Mouse (Mus musculus) megakaryocyte progenitor cell, adult 5-6 weeks (primary cell): ENCODE results near the gene Polr3e. TPM values are rescaled to one million over a fixed set of nuclear protein-coding genes. Genes with fewer than 3 reads are reported as not detected.

Experiments used
- ATAC-seq: replicated peaks from 2 replicates; pipeline ENCODE4 v1.8.0; 2016; ENCODE audit warnings: mild to moderate bottlenecking, moderate TSS enrichment, inconsistent platforms; ENCODE audit not compliant: poor library complexity
- total RNA-seq, 2 experiments: library from RNA; stranded (forward) in 1 of 2; stranded (reverse) in 1 of 2; fragments of 157-497, 149-512 nt in 1 of 2; fragments of 200-1000 nt in 1 of 2; gene quantifications; 2 replicates each; pipeline versions ENCODE4 v1.2.3 to v1.2.4; 2015 to 2017

The Polr3e gene
- 14.0 and 15.1 TPM in 2 replicates for total RNA-seq (2015)
- total RNA-seq (2017): 32.6 and 33.0 TPM in 2 replicates

DNA sequence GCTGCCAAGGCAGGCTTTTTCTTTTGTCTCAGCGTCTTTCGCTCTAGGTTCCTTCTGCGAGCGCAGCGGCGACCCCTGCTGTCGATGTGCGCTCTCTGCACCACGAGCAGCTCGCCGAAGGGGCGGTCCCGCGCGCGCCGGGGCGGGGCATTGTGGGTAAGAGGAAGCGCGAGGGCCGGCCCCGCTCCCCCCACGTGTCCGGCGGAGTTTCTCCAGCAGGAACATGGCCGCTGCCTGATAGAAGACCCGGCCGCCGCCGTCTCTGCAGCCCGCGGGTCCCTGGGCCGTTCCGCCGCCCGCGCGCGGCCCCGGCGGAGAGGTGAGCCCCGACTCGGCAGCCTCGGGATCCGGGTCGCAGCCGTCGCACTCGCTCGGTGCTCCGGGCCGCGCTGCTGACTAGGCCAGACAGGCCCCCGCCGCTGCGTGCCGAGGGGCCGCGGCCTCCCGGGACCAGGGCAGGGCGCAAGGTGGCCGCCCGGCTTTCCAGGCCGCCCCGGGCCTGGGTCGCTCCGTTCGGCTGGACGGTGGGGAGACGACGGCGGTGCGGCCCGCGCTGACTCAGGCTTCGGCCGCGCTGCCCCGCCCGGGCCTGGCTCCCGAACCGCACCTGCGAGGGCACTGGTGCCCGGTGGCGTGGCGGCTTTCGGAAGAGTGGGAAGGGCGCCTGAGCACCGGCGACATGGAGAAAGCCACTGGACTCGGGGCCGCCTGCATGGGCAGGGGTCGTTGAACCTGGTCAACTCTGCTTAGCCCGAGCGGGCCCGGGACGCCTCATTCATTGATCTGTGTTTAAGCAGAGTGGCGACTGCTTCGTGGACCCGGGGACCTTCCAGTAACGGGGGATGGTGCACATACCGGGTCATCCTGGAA, at the start of gene Polr3e:
Gene Polr3e (plus strand): TSS at position 153 of the 870 bp plus-strand sequence.
- peak; percentile 89 for ATAC-seq

DNA sequence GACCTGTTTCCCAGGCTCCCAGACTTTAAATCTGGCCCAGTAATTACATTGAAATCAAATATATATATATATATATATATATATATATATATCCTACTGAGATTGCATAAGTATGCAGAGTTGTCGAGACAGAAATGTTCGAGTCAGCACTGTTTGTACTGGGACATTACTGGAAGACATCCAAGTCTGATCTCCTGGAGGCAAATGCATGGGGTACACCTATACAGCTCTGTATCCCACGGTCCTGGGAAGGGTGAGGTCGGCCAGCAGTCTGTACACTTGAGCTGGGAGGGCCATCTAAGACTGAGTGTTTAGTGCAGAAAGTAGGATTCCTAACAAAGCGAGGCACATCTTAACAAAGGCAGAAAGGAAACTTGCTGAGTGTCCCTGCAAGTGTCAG, 47.7 kb upstream of the Polr3e start:
- ATAC-seq: no peak

DNA sequence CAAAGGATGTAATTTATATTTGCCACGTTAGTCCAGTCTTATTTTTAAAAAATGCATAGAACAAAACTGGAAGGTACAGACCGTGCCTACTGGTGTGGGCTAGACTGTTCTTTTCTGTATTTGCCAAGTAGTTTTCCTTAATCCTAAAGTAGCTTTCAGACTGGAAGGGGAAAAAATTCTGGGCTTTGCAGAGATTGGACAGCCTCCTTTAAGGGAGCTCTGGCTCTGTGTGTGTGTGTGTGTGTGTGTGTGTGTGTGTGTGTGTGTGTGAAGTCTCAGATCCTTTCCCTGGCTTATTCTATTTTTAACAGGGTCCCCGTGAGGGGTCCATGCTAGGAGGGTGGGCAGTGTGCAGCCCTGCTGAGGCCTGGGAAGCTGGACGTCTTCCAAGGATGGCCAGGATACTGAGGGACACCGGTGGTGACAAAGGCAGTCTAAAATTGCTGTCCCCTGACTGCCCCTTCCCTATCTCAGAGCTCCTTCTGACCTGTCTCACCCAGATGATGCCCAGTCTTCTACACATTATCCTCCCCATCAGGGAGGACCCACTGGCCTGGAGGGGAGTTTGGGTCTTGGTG, 47.0 kb upstream of the Polr3e start:
- ATAC-seq: no peak

DNA sequence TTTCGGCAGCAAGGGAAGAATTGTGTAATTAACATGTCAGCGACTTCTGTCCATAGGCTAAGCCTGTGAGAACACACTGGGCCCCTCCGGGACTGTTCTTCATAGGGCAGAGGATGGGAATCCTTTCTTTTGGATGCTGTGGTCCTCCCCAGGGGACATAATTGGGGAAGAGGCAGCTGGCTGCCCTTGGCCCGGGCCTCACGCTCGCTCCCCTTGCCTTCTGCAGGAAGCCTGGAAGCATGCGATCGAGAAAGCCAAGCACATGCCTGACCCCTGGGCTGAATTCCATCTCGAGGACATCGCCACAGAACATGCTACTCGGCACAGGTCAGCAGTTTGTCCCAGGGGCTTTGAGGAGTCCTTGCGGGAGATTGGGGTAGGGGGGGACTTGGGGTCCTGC, 44.5 kb upstream of the Polr3e start:
- no peak for ATAC-seq

DNA sequence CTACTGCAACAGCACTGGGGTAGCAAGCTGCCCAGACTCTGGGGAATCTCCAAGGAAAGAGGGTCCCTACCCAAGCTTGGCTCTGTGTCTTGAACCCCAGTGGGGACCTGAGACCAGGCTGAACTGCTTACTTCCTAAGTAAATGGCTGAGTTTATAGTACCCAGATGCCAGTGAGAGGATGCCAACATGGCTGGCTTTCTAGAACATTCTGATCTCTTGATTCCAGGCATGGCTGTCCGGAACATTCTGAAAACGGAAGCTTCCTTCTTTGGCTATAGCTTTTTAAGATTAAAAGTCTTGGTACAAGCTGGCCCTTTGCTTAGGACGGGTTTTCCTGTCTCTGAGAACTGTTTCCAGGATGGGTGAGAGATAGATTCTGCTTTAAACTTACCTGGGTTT, 43.5 kb upstream of the Polr3e start:
- no peak for ATAC-seq

DNA sequence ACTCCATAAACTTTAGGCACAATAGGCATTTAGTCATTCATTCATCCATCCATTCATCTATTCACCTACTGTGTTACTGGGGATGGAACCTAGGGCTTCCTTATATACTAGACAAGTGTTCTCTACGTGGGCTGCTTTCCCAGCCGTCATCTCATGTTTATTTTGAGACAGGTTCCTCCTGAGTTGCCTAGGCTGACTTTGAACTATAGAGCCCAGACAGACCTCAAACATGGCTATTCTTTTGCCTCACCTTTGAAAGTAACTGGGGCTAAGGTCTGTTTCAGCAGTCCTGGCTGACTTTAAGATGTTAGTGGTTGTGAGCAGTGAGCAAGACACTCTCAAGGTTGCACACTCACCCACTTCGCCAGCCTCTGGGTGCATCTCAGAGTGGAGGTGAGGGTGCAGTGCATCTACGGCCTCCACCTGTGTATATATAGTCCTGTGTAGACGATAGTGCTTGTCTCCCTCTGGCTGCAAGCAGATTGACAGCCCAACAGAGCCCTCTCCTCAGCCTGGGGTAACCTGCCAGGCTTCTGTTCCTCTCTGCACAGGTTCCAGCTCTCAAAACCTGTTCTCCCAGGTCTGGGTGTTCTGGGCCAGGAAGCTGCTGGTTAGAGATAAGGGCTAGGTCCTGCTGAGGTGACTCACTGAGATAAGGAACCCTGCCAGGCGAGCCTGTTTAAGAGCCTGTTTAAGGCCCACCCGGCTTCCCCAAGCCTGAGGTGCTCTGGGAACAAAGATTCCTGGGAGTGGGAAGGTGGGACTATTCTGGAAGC, 42.6 kb upstream of the Polr3e start:
- peak; percentile 86 for ATAC-seq

DNA sequence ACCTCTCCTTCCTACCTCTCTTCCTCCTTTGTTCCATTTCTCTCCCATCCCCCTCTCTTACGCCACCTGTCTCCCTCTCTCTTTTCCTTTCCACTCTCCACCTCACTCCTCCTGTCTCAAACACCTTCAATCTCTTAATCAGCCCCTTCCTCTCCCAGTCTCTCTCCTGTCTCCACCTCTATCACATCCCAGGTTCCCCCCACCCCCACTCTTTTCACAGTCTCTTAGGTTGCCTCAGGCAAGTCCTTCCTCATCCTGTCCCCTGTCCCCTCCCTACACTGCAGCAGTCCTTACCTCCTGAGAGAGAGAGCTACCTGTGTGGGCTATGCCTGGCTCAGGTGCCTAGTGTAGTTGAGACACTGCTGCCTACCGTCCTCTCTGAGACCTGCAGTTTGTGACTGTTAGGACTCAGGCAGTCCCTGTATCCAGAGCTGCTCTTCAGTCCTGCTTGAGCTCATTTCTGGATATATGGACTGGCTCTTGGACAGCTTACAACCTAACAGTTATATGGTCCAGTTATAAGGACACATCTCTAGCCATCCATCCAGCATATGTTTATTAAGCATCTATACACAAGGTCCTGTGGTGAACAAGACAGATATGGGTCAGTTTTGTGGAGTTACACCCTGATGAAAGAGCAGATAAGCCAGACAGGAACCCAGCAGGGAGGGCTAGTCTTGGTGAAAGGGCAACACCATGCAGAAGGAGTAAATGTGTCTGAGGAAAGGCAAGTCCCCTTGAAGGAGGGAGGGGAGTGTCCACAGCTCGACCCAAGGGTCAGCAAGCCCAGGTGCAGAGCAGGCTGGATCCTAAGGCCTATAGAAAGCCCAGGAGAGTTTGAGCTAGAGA, 41.8 kb upstream of the Polr3e start:
- ATAC-seq: peak; percentile 7

DNA sequence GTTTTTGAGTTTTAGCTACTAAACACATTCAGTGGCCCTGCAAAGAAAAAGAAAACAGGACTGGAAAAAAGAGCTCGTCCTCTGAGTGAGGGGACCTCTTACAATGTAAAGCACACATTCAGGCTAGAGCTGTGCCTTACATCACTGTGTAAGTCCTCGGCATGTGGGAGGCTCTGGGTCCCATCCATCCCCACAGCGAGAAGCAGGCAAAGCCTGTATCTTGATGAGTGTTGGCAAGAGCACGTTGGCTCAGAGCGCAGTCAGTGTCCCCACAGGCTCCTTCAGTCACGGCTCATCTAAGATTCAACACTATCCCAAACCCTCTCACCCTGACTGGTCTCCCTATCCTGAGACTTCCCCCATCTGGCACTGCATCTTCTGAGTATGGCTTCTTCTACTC, 39.3 kb upstream of the Polr3e start:
- ATAC-seq: no peak

DNA sequence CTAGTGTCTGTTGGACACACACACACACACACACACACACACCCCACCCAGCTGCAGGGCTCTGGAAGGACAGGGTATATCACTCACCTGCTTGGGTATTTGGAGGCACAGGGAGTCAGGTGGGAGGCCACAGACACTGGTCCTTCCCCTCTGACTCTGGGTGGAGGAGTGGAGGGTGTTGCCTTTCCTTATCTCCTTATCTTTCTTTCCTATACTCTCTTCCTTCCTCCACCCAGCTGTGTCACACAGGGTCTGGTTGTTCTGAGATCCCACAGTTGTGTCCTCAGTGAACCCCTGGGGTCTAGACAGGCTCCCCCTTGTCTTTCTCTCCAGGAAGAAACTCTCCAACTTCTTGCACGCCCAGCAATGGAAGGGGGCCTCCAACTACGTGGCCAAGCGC, 37.6 kb upstream of the Polr3e start:
- 0 out of 2 replicates have a peak, but pooled peaks have one; percentile 5 for ATAC-seq

DNA sequence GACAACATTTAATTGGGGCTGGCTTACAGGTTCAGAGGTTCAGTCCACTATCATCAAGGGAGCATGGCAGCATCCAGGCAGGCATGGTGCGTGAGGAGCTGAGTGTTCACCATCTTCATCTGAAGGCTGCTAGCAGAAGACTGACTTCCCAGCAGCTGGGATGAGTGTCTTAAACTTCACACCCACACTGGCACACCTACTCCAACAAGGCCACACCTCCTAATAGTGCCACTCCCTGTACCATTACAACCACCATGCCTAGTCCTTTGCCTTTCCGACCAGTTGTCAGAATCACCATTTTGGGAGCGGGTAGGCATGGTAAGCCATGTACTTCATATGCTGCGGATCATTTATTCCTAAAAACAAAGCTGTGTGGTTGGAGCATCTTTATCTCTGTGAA, 36.8 kb upstream of the Polr3e start:
- ATAC-seq: no peak

DNA sequence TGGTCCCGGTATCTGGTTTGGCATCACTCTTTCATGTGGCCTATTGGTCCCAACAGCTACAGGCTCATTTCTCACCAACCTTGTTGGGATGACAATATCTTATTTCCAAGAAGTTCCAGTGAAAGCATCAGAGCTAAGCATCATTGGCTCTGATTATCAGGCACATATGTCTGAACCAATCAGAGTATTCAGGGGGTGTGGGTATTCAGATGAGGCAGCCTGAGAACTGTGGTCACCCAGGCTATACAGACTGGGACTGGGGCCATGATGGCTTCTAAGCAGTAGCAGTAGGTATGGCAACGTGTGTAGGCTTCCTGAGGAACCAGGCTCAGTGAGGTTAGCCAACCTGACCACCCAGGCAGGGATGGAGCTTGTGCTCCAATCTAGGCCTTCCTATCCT, 36.1 kb upstream of the Polr3e start:
- peak; percentile 25 for ATAC-seq

DNA sequence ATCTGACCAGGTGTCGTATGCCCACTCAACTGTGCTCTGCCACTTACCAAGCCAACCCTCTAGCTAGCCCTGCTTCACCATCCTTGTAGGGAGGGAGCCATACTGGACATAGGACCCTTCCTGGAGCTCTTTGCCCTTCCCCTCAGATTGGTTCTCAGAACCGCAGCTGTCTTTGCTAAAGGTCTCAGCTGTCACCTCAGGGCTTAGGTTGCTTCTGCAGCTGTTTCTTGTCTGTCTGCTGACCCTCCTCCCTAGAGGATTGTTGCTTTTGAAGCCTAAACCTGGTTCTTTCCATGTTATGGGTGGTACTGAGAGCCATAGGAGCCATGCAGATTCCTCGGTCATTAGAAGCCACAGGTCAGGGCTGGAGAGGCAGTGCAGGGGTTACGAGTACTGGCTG, 34.9 kb upstream of the Polr3e start:
- ATAC-seq: no peak

DNA sequence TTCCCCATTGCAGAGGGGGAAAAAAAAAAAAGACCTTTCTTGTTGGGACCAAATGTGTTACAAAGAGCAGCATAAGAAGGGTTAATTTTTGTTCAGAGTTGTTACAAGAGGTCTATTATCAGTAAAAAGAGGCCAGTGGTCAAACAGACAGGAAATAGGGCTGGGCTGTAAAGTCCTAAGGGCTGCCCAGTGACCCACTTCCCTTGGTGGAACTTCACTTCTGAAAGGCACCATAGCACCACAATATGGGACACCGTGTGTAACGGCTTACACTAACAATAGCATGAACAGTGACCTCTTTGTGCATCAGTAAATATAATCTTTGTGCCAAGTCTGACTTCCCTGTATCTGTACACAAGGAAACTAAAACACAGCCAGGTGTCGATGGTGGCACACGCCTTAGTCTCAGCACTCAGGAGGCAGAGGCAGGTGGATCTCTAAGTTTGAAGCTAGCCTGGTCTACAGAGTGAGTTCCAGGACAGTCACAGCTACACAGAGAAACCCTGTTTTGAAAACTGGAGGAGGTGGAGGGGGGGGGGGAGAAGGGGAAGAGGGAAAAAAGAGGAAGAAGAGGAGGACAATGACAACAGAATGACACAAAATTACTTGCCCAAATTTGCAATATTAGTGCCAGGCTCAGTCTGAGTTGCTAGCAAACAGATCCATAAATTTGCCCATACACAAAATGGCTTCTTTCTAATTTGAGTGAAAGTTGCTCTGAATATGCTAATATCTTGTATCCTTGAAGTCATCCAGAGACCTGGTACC, 33.8 kb upstream of the Polr3e start:
- peak; percentile 35 for ATAC-seq

DNA sequence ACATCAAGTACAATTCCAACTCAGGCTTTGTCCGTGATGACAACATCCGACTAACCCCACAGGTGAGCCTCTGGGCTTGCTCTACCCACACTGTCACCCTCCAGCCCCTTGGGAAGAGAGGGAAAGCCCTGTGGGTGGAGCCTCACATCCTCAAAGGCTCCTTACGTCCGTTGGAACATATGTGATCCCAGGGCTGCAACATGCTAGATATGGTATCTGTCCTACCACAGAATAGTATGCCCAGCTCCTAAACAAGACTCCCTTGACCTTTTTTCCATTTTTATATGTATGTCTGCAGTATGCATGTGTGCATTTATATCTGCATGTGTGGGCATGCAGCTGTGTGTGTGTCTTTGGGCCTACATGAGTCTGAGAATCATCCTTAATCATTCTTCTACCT, 32.8 kb upstream of the Polr3e start:
- peak; percentile 23 for ATAC-seq

DNA sequence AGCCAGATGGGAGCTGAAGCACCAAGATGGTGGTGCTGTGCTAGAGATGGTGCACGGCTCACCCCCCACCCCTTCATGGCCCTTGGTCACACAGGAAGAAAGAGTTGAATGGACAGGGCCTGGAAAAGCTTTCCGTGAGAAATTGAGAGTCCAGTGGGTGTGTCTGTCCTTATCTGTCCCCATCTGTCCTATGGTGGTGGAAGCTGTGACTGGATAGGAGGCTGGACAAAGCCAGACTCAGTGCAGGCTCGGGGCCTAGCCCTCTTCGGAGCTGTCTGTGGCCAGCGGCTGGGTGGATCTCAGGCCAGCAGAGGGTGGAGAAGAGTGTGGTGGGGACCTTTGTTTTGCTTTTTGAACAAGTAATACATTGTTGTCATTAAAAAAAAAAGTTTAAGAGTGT, 24.4 kb upstream of the Polr3e start:
- ATAC-seq: peak; percentile 26

DNA sequence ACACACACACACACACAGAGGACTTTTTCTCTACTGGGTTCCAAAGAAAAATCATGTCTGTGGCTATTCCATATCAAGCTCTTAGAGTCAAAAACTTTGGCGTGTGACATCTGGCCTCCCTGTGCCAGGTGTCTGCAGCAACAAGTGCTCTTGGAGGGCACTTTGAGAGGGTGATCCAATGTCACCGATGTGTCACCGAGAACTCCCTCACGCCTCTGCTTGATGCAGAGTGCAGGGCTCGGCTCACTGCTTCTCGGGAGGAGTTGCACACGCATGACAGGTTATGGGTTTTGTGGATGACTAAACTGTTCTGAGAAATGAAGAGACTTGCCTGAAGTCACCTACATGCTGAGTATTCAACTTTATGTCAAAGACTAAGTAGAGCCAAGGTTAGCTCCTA, 20.5 kb upstream of the Polr3e start:
- ATAC-seq: no peak

DNA sequence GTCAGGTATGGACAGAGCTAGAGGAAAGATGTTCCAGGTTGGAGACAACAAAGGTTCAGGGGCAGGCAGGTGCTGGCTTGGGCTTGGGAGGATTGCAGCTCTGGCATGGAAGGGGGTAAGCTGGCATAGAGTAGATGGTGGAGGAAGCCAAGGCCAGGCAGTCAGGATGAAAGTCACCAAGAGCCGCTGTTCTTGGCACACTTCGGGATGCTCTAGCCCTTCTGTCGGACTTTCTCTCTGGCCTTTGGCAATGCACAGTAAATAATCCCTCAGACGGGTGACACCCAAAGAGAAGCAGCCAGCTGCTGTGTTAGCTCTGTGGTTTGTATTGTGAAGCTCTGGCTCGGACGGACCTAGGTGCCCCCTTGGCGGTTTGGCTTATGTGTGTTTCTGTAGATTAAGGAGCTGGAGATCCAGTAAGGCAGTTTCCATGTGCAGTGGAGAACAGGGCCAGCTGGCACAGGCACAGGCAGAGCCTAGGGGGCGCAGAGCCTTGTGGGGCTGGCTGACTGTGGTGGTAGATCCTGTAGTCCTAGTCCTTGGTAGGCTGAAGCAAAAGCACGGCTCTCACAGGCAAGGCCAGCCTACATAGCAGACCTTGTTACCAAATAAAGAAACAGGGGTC, 19.7 kb upstream of the Polr3e start:
- ATAC-seq: no peak; the same call in 1 of the 2 replicates

DNA sequence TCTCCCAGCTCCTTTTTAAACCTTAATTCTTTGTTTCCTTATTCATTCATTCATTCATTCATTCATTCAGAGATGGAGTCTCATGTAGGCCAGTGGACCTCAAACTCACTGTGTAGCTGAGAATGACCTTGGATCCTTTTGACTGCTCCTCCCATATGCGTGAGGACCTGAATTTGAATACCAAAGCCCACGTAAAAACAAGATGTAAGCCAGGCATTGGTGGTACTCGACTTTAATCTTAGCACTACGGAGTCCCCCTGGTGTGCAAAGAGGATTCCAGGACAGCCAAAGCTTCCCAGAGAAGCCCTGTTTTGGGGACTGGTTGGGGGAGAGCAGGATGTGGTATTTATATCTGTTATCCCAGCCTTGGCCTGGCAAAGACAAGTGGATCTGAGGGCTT, 17.4 kb upstream of the Polr3e start:
- no peak for ATAC-seq

DNA sequence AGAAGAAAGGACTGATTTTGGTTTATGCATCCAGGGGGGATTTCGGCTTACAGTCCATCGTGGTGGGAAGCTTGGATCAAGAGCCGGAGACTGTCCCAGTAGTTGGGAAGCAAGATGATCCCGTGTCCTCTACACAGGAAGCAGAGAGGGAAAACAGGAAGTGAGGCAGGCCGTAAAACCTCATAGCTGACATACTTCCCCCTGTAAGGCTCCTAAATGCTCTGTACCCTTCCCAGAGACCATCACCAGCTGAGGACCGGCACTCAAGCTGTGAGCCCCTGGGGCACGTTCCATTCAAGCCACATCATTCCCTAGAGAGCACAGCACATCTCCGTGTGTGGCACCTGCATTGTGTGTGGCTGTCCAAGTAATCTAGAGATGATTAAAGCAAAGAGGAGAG, 15.8 kb upstream of the Polr3e start:
- ATAC-seq: peak; percentile 62

DNA sequence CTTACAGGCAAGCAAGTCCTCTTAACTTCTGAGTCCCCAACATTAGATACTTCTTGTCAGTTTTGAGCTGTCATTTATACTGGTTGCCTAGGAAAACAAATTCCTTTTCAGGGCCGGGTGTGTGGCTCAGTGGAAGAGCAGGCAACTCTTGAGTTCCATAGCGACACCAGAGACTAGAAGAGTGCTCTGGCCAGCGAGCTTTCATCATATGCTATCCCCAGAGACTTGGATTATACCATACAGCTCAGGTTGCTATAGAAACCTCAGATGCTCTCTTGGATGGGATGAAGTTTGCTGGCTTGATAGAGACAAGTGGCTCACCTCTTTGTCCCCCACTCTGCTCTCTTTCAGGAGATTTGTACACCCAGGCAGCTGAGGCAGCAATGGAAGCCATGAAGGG, 14.6 kb upstream of the Polr3e start:
- ATAC-seq: no peak
